Mouse (Mus musculus) stomach, postnatal 0 days (tissue): ENCODE measurements around the gene Ggta1.

Experiments used
- CTCF ChIP-seq: IDR thresholded peaks from 2 replicates; pipeline ENCODE4 v1.5.1; 2016; ENCODE audit warnings: antibody characterized with exemption, low read depth, mild to moderate bottlenecking, moderate library complexity
- EP300 ChIP-seq: optimal IDR thresholded peaks from 2 replicates; pipeline ENCODE3; 2016; ENCODE audit warnings: antibody characterized with exemption

DNA sequence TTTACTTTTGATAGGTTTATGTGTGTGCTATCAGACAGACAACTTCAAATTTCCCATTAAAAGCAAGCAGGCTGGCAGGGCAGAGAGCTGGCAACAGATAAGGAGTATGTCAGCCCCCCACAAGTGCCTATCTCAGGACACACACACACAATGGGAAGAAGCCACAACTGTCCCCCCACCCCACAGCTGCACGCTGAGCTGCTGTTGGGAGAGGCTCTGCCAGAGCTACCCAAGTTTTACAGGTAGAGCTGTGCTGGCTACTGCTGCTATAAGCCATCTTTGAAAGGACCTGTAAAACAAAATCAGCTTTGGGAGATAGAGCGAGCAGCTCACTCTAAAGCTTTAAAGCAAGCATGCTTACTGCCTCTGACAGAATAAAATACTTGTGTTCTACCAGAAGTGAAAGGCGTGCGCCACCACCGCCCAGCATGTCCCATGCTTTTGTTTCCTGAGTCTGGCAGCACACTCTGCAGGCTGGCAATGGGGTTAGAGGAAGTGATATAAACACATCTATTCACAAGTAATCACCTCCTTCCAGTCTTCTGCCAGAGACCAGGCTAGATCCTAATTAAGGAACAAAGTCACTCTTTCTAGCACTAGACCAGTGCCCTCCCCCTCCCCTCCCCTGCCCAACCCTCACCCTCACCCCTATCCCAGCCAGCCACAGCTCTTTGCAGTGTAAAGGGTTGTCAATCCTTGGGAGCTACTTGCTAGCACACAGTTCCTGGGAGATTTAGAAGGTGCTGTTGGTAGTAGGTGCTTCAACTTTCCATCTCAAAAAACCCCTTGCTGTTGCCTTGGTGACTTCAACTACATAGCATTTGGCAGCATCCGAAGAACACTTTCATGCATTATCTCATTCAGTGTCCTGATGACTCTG lies 43.5 kb upstream of the Ggta1 start:
- TF ChIP-seq CTCF (peak; percentile 33; the same call in 1 of the 2 replicates), EP300 (no peak)
